Mouse (Mus musculus) cortical plate, adult 2 months (tissue): Measurements from ENCODE around the gene Phf19.

Experiments used
- CTCF ChIP-seq: fragments of 200-500 bp; IDR thresholded peaks from 2 replicates; pipeline ENCODE4 v1.5.1; 2011; ENCODE audit warnings: mild to moderate bottlenecking, control low read depth, low read length; ENCODE audit not compliant: insufficient read depth; ENCODE audit errors: extremely low read depth
- POLR2A ChIP-seq: fragments of 200-500 bp; IDR thresholded peaks from 2 replicates; pipeline ENCODE4 v1.6.1; 2011; ENCODE audit warnings: mild to moderate bottlenecking, low read length, control low read depth; ENCODE audit not compliant: insufficient read depth; ENCODE audit errors: extremely low read depth

DNA sequence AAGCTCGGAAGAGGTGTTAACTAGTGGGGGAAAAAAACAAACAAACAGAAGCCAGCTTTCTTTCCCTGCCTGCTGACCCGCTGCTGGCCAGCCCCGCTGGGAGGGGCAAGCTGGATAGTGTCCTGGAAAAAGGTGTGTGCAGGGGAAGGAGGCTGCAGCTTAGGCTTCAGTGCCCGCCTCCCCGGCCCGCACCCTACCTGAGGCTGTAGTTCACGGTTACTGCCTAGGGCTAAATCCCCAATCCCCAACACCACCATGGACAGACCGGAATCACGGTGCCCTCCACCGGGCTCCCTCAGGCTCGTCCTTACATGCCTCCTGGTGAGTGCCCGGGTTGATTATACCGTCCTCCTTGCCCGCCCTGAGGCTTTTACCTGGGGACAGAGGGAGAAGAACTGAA is 39.6 kb downstream of the Phf19 start, which contains the start of gene Cutal:
- TF ChIP-seq POLR2A (no peak), CTCF (no peak)
